Mouse (Mus musculus) bone marrow macrophage, adult 2 months (primary cell): ENCODE results near the gene Rapgef2. TPM values are rescaled to one million over a fixed set of nuclear protein-coding genes. Genes with fewer than 3 reads are reported as not detected.

ENCODE experiments used
- H3K27ac ChIP-seq: 2 replicates; pipeline ENCODE4 v1.5.1; 2012; ENCODE audit warnings: low read depth, low read length; ENCODE audit not compliant: insufficient read depth
- H3K4me1 ChIP-seq: 2 replicates; pipeline ENCODE4 v1.6.1; 2012; ENCODE audit warnings: low read length; ENCODE audit not compliant: control insufficient read depth, insufficient read depth
- H3K4me3 ChIP-seq: 2 replicates; pipeline ENCODE4 v1.5.1; 2012; ENCODE audit warnings: mild to moderate bottlenecking, low read length, moderate library complexity; ENCODE audit not compliant: insufficient read depth
- CTCF ChIP-seq: IDR thresholded peaks from 2 replicates; pipeline ENCODE4 v1.5.1; 2012; ENCODE audit warnings: low read depth, mild to moderate bottlenecking, low read length, moderate library complexity
- POLR2A ChIP-seq: IDR thresholded peaks from 2 replicates; pipeline ENCODE4 v1.6.1; 2012; ENCODE audit warnings: mild to moderate bottlenecking, low read depth, low read length, borderline replicate concordance
- polyA plus RNA-seq: library from polyadenylated mRNA; stranded (reverse); fragments of >200 nt; gene quantifications from 2 replicates; pipeline ENCODE4 v1.2.4, GENCODE M21; 2012; ENCODE audit not compliant: missing spikeins, insufficient read depth, insufficient read length

Rapgef2 gene
- polyA plus RNA-seq, 1 experiment = 13.3 TPM

DNA sequence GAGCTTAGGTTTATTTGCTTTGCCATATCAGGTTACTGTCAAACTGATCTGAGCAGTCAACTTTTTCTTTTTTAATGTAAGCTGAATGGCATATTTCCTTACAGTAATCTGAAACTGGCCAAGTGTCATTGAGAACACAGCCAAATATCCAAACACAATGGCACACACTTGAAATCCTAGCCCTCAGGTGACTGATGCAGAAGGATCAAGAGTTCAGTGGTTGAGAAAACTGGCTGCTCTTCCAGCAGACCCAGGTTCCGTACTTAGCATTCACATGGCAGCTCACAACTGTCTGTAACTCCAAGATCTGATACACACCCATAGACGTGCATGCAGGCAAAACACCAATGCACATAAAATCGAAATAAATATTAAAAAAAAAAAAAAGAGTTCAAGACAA lies 243.3 kb downstream of the Rapgef2 start:
- TF ChIP-seq CTCF (no peak), POLR2A (no peak)
- no peak overlapping the region for H3K27ac ChIP-seq
- H3K4me3 ChIP-seq = no peak overlapping the region
- no peaks in the 10 kb centered on the region for H3K4me1 ChIP-seq

GRCm38 (mm10) chr3:79039666-79040450 lies 246.5 kb downstream of the Rapgef2 start:
- Histone ChIP-seq H3K27ac (no peak overlapping the region), H3K4me3 (no peak overlapping the region), H3K4me1 (no peaks in the 10 kb centered on the region)
- TF ChIP-seq POLR2A = no peak
- no peak for TF ChIP-seq CTCF

GRCm38 (mm10) chr3:79039008-79039407 lies 247.3 kb downstream of the Rapgef2 start:
- Histone ChIP-seq H3K27ac (no peak overlapping the region), H3K4me1 (no peaks in the 10 kb centered on the region), H3K4me3 (no peak overlapping the region)
- no peak for TF ChIP-seq CTCF
- no peak for TF ChIP-seq POLR2A

GRCm38 (mm10) chr3:79034457-79034856 lies 251.9 kb downstream of the Rapgef2 start:
- Histone ChIP-seq H3K27ac (no peak overlapping the region), H3K4me3 (no peak overlapping the region), H3K4me1 (no peaks in the 10 kb centered on the region)
- TF ChIP-seq CTCF = no peak
- TF ChIP-seq POLR2A = no peak

DNA sequence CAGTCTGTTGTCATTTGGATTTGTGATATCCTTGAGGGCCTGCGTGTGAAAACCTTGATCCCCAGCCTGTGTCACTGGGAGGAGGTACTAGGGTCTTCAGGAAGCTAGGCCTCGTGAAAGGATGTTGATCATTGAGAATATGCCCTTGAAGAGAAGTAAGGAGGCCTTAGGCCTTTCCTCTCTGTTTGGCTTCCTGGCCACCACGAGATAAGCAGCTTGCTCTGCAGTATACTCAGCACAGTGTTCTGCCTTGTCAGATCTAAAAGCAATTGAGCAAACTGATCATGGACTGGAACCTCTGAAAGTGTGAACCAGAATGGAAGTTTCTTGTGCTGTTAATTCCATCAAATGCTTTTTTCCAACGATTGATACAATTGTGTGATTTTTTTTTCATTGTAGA lies 255.5 kb downstream of the Rapgef2 start:
- Histone ChIP-seq H3K27ac (no peak overlapping the region), H3K4me3 (no peak overlapping the region), H3K4me1 (no peaks in the 10 kb centered on the region)
- no peak for TF ChIP-seq CTCF
- no peak for TF ChIP-seq POLR2A

DNA sequence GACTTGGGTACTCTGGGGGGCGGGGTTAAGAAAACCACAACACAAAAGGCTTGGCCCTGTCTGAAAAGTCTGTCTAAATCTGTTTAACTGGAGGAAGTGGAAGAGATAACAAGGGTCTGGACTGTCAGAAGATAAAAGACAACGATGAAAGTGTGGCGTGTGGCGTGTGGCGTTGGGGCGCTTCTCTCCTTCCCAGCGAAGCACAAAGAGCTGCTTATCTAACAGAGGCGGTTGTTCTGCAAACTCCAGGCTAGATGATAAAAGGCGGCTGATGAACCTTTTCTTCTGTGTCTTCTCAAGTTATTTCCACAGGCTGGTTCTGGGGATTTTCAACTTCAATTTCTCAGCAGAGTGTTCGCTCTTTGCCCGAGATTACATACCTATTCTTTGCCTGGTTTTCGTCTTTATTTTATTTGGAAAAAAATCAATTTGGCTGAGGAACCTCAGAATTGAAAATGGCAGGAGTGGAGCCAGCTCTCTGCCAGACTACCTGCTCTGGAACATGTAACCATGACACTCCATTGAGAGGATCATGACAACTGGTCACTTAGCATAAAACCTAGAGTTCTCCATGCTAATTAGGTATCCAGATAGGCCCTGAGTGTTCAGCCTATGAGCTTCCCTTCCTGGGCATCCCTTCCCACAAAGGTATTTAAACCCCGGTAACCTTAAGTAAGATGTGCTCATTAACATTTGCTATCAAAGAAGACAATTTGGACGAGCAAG lies 258.0 kb downstream of the Rapgef2 start:
- TF ChIP-seq CTCF (no peak), POLR2A (no peak)
- Histone ChIP-seq H3K4me3 (no peak overlapping the region), H3K4me1 (no peaks in the 10 kb centered on the region), H3K27ac (no peak overlapping the region)

- Histone ChIP-seq H3K4me3 (no peak overlapping the region), H3K27ac (no peak overlapping the region), H3K4me1 (no peaks in the 10 kb centered on the region)
- TF ChIP-seq CTCF (no peak), POLR2A (no peak)
Measured at GRCm38 (mm10) chr3:79025983-79026382, 260.3 kb downstream of the Rapgef2 start.

DNA sequence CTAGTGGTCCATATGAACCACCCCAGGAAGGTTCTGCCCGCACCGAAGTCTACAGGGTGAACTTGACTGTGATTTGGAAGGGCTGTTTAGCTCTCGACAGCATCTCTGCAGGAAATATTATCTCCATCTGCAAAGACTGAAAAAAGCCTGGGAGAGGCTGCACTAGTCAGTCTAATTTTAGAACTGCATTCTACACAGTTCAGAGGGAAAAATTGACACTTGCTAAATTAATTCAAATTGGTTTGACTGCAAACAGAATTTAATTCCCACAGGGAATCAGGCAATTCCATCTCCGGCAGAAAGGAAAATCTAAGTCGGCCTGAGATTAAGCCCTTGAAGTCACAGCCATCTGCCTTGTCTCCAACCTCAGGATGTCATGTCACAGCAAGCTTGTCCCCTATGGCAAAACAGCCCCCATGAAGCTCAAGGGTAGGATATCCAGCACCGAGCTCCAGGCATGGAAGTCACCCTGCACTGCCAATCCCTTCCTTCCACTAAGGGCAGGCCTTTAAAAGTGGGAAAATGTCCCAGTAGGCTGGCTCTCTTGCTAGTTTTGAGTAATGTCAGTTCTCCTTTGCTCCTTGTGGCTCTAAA lies 262.5 kb downstream of the Rapgef2 start:
- no peak for TF ChIP-seq POLR2A
- TF ChIP-seq CTCF = no peak
- Histone ChIP-seq H3K4me1 (no peaks in the 10 kb centered on the region), H3K27ac (no peak overlapping the region), H3K4me3 (no peak overlapping the region)

DNA sequence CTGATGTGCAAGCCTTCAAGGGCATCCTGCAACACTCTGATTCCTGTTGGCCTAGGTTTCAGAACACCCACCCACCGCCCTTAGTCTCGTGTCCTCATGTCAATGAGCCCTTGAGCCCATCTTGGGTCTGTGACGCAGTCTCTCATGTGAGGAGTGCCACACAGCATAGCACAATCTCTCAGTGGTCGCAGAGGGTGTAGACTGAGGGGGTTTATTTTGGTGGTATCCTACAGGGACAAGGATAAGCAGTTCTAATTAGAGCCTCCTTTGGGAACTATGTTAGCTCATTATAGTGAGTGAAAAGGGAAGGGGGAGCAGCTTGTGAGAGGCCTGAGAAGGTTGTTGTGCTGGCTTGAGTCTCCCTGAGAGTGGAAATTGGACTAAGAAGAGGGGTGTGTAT lies 263.6 kb downstream of the Rapgef2 start:
- no peaks in the 10 kb centered on the region for H3K4me1 ChIP-seq
- H3K27ac ChIP-seq = no peak overlapping the region
- H3K4me3 ChIP-seq = no peak overlapping the region
- TF ChIP-seq POLR2A (no peak), CTCF (no peak)

- Histone ChIP-seq H3K4me1 (no peaks in the 10 kb centered on the region), H3K27ac (no peak overlapping the region), H3K4me3 (no peak overlapping the region)
- TF ChIP-seq CTCF = no peak
- no peak for TF ChIP-seq POLR2A
Measured at GRCm38 (mm10) chr3:79017440-79017839, 268.9 kb downstream of the Rapgef2 start.
